Mouse (Mus musculus) cerebellum, adult 2 months (tissue): Measurements from ENCODE around the gene Ttc9b. TPM values are rescaled to one million over a fixed set of nuclear protein-coding genes. Genes with fewer than 3 reads are reported as not detected.

Experiments
- DNase-seq, 2 experiments: peaks; one replicate each; pipeline ENCODE4 v3.0.0; 2021
- H3K27ac ChIP-seq: fragments of 200-500 bp; 2 replicates; pipeline ENCODE4 v1.5.1; 2012; ENCODE audit warnings: low read length, control low read depth, inconsistent platforms; ENCODE audit not compliant: insufficient read depth
- H3K27me3 ChIP-seq: fragments of 200-500 bp; 2 replicates; pipeline ENCODE4 v1.6.1; 2012; ENCODE audit warnings: inconsistent platforms, mild to moderate bottlenecking, low read length, moderate library complexity; ENCODE audit not compliant: control insufficient read depth, insufficient read depth
- H3K4me1 ChIP-seq: fragments of 200-500 bp; 2 replicates; pipeline ENCODE4 v1.6.1; 2011; ENCODE audit warnings: low read length; ENCODE audit not compliant: control insufficient read depth, insufficient read depth
- H3K4me3 ChIP-seq: fragments of 200-500 bp; replicated peaks from 2 replicates; pipeline ENCODE3; 2011; ENCODE audit warnings: mild to moderate bottlenecking, low read depth, low read length, control low read depth; ENCODE audit not compliant: insufficient read depth
- CTCF ChIP-seq: fragments of 200-500 bp; IDR thresholded peaks from 2 replicates; pipeline ENCODE4 v1.5.1; 2011; ENCODE audit warnings: low read depth, mild to moderate bottlenecking, control low read depth, low read length, moderate library complexity, borderline replicate concordance; ENCODE audit not compliant: insufficient read depth
- POLR2A ChIP-seq: fragments of 200-500 bp; IDR thresholded peaks from 2 replicates; pipeline ENCODE4 v1.6.1; 2011; ENCODE audit warnings: low read length, control low read depth, borderline replicate concordance; ENCODE audit not compliant: insufficient read depth
- WGBS: fragments of 180-500 bp; shearing (Covaris S2); methylation state at CpG from one replicate; pipeline ENCODE4 v1.1.7; 2018; 5-methylcytosine and 5-hydroxymethylcytosine counted together
- polyA plus RNA-seq: library from polyadenylated mRNA; depleted of rRNA; stranded (reverse); fragments of >200 nt; gene quantifications from 2 replicates; pipeline ENCODE4 v1.2.3, GENCODE M21; 2012; rRNA removed

Ttc9b gene
- polyA plus RNA-seq = 62.2 and 67.5 TPM in 2 replicates

DNA sequence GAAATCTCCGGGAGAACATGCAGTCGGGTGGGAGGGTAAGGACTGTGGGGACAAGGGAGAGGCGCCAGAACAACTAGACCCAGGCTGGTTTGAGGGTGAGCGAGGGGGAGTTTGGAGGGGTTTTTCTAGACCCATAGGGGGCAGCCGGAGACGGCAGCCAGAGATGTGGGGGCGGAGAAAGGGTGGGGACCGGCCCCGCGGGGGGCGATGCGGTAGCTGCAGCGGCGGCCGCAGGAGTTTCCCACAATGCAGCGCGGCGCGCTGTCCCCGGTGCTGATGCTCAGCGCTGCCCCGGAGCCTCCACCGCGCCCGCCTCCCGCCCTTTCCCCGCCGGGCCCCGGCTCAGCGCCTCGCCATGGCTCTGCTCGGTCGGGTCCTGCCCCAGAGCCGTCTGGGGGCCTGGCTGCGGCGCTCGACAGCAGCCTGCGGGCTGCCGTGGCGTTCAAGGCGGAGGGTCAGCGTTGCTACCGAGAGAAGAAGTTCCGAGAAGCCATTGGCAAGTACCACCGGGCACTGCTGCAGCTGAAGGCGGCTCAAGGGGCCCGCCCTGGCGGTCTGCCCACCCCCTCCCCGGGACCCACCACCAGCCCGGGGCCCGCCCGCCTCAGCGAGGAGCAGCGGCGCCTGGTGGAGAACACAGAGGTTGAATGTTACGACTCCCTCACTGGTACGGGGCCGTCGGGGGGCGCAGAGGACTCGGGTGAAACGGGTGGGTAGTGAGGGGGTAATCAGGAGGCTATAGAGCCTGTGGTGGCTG, at the start of gene Ttc9b:
Gene Ttc9b (plus strand): TSS at position 235 of the 757 bp plus-strand sequence.
- WGBS = under 1% methylated on average over 43 of the region's 62 CpGs
- peak; percentile 85 to 90 for DNase-seq
- Histone ChIP-seq H3K27ac (peak within 1 kb of the TSS; percentile 94), H3K4me3 (peak within 1 kb of the TSS; percentile 91), H3K4me1 (peaks cover 25% of the 10 kb centered on the region), H3K27me3 (no peaks in the 10 kb centered on the region)
- TF ChIP-seq CTCF = peak; percentile 19; the same call in 1 of the 2 replicates
- peak; percentile 71 for TF ChIP-seq POLR2A

DNA sequence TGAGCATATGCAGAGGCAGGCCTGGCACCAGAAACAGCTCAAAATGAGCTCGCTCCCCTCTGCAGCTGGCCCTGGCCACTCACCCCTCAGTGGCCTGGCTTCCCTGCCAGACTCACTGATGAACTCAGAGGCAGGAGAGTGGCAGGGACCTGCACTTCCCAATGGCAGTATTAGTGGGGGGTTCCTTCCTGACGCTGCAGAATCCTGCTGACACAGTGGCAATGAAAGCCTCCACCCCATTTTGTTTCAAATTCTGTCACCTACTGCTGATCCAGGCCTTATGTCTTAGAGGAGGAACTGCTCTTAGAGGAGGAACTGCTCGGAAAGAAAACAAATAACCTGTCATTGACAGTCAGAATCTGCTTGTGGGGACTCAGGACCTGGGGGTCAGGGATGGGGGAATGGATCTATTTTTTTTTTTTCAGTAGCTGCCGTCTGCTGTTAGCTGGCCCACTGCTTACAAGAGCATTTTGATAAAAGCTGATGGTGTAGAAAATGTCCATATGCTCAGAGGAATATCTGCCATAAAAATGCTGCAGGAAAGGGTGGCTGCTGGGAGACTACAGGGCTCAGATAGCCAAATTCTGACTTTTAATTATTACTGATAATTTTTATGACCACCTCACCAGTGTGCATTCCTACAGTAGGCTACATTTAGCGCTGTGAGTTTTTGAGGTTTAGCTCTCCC, 48.9 kb upstream of the Ttc9b start:
- no peak for TF ChIP-seq POLR2A
- TF ChIP-seq CTCF = no peak
- peak; percentile 74 to 86 for DNase-seq
- peak overlapping the region; percentile 98 for H3K27ac ChIP-seq
- no peaks in the 10 kb centered on the region for H3K27me3 ChIP-seq
- H3K4me3 ChIP-seq = no peak overlapping the region
- WGBS = 5% methylated on average over 5 of the region's 5 CpGs
- H3K4me1 ChIP-seq = peaks cover 89% of the 10 kb centered on the region

DNA sequence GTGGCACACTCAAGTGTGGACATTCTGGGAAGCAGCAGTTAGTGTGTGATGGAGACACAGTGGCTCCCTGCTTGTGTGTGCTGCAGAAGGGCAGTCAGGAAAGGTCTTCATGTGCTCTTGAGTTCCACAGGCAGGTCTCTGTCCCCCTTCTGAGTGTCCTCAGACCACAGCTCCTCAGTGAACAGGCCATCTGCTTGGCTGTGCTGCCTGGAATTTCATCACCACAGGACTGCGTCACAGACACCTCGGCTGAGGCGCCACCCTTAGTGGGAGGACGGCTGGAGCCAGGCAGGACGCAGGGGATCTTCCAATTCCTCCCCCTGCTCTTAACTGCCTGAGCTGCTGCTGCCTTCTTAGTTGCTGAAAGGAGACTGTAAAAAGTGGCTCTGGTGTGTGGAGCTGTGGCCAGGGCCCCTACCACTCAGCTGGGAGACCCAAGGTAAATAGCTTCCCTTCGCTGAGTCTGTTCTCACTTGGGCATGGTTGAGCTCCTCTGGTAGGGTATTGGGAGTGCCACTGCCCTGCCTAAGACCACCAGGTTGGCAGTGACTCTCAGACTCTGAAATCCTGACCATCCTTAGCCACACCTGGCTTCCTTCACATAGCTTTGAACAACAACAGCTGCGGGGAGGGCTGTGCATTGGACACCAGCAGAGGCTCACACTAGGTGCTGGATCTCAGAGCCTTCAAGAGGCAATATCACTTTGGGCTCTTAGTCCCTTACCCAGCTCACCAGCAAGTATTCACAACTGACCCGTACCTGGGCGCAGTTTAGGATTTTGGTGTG, 48.0 kb upstream of the Ttc9b start:
- no peak for TF ChIP-seq CTCF
- peak; percentile 46; the same call in 1 of the 2 replicates for TF ChIP-seq POLR2A
- DNase-seq = peak; percentile 87 to 92
- Histone ChIP-seq H3K4me1 (peaks cover 89% of the 10 kb centered on the region), H3K27me3 (no peaks in the 10 kb centered on the region), H3K4me3 (peak overlapping the region; percentile 24), H3K27ac (peak overlapping the region; percentile 98)
- 27% methylated on average over 9 of the region's 9 CpGs for WGBS

DNA sequence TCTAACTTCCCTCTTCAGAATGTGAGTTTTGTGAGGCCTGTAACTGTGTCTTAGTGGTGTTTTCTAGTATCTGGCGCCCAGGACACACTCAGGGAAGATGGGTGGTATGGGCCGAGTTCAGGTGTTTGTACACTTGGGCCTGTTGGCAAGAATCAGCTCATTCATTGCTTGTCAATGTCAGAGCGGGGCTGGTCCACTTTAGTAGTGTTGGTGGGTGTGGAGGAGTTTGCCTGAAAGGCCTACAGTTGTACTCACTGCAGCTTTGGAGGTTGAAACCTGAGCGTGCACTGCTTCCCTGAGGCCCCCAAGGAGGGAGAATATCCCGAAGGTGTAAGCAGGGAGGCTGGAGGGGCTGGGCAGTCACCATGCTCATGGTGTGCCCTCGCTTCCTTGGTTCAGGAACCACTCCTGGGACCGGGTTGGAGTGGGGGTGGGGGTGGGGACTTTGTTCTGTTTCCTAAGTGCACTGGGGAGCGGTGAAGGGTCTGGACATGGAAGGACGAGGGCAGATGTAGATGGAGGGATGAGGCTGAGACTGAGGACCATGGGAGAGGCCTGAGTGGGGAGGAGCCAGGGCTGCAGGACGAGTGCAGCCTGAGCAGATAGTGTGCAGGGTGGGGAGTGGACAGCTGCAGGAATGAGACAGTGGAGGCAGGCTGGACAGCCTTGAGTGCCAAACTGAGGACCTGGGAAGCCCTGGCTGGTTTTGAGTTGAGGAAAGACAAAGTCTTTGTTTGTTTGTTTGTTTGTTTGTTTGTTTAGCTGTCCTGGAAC, 47.0 kb upstream of the Ttc9b start:
- TF ChIP-seq CTCF (no peak), POLR2A (no peak)
- no peaks in the 10 kb centered on the region for H3K27me3 ChIP-seq
- peaks cover 85% of the 10 kb centered on the region for H3K4me1 ChIP-seq
- no peak overlapping the region for H3K4me3 ChIP-seq
- 34% methylated on average over 10 of the region's 10 CpGs for WGBS
- peak overlapping the region; percentile 98 for H3K27ac ChIP-seq
- DNase-seq = peak in 1 of 2 experiments; percentile 50

DNA sequence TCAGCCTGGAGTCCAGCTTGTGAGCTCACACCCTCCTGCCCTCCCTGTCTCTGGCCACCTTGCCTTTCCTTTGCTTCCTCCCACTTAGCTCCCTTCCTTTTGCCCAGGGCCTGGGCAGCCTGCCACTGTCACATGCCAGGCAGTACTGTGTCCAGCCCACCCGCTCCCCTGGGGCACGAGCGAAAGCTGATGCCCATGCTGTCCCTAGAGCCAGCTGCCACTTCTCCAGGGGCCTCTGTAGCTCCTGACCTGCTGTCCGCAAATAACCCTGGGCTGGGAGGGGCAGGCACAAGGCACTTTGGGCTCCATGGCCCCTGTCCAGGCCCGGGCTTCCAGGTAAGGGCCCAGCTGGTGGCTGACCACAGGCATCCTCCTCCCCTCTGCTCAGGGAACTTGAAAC, 46.1 kb upstream of the Ttc9b start:
- 2% methylated on average over 5 of the region's 5 CpGs for WGBS
- DNase-seq = peak; percentile 93 to 95
- Histone ChIP-seq H3K27ac (peak overlapping the region; percentile 98), H3K27me3 (no peaks in the 10 kb centered on the region), H3K4me1 (peaks cover 86% of the 10 kb centered on the region), H3K4me3 (no peak overlapping the region)
- TF ChIP-seq POLR2A (peak; percentile 46; the same call in 1 of the 2 replicates), CTCF (no peak)

DNA sequence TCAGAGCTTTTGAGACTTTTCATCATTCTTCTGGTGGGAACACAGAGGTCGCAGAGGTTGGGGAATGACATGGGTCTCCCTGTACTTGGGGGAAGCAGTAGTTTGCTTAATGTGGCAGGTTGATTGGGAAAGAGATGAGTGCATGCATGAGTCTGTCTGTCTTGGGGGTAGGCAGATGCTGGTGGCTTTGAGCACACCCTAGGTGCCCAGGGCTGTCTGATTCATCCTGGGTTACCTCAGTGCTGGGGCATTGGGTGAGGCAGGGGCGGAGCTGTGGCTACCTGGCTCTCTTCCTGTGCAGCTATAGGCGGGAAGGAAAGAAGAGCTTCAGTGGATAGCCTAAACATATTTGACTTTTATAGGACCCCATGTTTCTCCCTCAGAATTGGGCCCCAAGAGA, 45.6 kb upstream of the Ttc9b start:
- TF ChIP-seq CTCF (no peak), POLR2A (no peak)
- Histone ChIP-seq H3K27ac (peak overlapping the region; percentile 98), H3K27me3 (no peaks in the 10 kb centered on the region), H3K4me3 (no peak overlapping the region), H3K4me1 (peaks cover 85% of the 10 kb centered on the region)
- DNase-seq = no peak
- 56% methylated on average over 3 of the region's 3 CpGs for WGBS

DNA sequence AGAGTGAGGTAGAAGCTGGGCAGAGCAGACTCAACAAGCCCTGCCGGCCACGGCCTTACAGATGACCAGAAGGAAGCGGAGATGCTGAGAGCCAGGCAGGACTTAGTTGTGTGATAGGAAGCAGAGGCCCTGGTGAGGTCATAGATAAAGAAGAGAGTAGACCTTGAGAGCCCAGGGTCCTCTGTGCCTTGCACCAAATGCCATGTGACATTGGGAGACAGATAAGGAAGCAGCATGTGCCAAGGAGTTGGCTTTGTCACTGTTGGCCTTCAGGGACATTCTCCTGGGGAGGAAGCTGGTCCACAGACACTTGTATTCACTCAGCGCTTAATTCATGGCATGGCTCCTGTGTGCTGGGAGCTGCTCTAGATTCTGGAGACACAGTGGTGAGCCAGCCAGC, 44.4 kb upstream of the Ttc9b start:
- peak overlapping the region; percentile 98 for H3K27ac ChIP-seq
- TF ChIP-seq CTCF = no peak
- no peak for TF ChIP-seq POLR2A
- no peaks in the 10 kb centered on the region for H3K27me3 ChIP-seq
- DNase-seq = peak in 1 of 2 experiments; percentile 49
- H3K4me1 ChIP-seq = peaks cover 84% of the 10 kb centered on the region
- WGBS = 51% methylated on average over 4 of the region's 4 CpGs
- no peak overlapping the region for H3K4me3 ChIP-seq
